Mouse (Mus musculus) kidney, embryonic 16.5 days (tissue): Measurements from ENCODE around the gene Serp2. TPM values are rescaled to one million over a fixed set of nuclear protein-coding genes. Genes with fewer than 3 reads are reported as not detected.
A peak's percentile ranks its signal among the peaks of the same experiment; 100 is the strongest.

Source experiments
- ATAC-seq: fragments of 200-750 bp; cut with Nextera tagmentation; 2 replicates; pipeline ENCODE4 v1.8.0; 2017; ENCODE audit warnings: moderate TSS enrichment; ENCODE audit not compliant: low FRiP score, low TSS enrichment
- H3K27ac ChIP-seq: fragments of 300-500 bp; sonication (generic); 2 replicates; pipeline ENCODE4 v1.5.1; 2014; ENCODE audit warnings: low read length
- H3K27me3 ChIP-seq: fragments of 300-500 bp; sonication (generic); 2 replicates; pipeline ENCODE4 v1.6.1; 2014; ENCODE audit warnings: low read length, control low read depth, mixed read lengths; ENCODE audit not compliant: insufficient read depth
- H3K36me3 ChIP-seq: fragments of 300-500 bp; sonication (generic); 2 replicates; pipeline ENCODE4 v1.6.1; 2014; ENCODE audit warnings: low read length, control low read depth, mixed read lengths; ENCODE audit not compliant: insufficient read depth
- H3K4me1 ChIP-seq: fragments of 300-500 bp; sonication (generic); 2 replicates; pipeline ENCODE4 v1.6.1; 2014; ENCODE audit warnings: low read length, control low read depth, mixed read lengths; ENCODE audit not compliant: insufficient read depth
- H3K4me2 ChIP-seq: fragments of 300-500 bp; sonication (generic); replicated peaks from 2 replicates; pipeline ENCODE4 v1.6.1; 2014; ENCODE audit warnings: low read depth, low read length
- H3K4me3 ChIP-seq: fragments of 300-500 bp; sonication (generic); 2 replicates; pipeline ENCODE4 v1.5.1; 2014; ENCODE audit warnings: mild to moderate bottlenecking, low read length
- H3K9ac ChIP-seq: fragments of 300-500 bp; sonication (generic); replicated peaks from 2 replicates; pipeline ENCODE4 v1.6.1; 2014; ENCODE audit warnings: low read length
- H3K9me3 ChIP-seq: fragments of 300-500 bp; sonication (generic); 2 replicates; pipeline ENCODE4 v1.6.1; 2016; ENCODE audit warnings: low read length, control low read depth
- WGBS: fragments of 180-500 bp; shearing (Covaris S2); extraction: QIAGEN DNeasy Blood & Tissue Kit; methylation state at CpG from one replicate; pipeline ENCODE4 v1.1.7; 2014; 5-methylcytosine and 5-hydroxymethylcytosine counted together
- polyA plus RNA-seq: library from polyadenylated mRNA; unstranded; fragments of >200 nt; fragmentation: Nextera tagmentation; extraction: Ambion mirVana; gene quantifications from 2 replicates; pipeline ENCODE4 v1.2.1, GENCODE M21; 2015

Gene Serp2
- 10.0 and 12.2 TPM in 2 replicates for polyA plus RNA-seq

DNA sequence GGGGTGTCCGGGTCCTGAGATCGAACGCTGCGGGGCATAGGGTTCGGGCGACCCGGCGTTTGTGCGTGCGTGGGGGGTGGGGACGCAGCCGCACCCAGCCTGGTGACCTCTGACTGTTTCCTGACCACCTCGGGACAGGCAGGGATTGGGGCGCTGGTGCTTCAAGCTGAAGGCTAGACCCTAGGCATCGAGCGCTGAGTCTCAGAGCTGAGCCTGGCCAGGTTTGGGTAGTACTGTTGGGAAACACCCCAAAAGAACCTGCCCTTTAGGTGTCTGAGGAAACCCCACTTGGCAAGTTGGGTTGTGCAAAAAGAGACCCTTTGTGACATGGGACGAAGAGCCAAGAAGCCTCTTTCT, at the start of gene Serp2:
Gene Serp2, minus strand, starts transcription at position 38 of the 357 bp plus-strand sequence.
- no peaks in the 10 kb centered on the region for H3K27me3 ChIP-seq
- H3K4me3 ChIP-seq: peak within 1 kb of the TSS; percentile 64
- H3K9ac ChIP-seq: peak within 1 kb of the TSS; percentile 81
- H3K4me1 ChIP-seq: peaks cover 30% of the 10 kb centered on the region; the same call in 1 of the 2 replicates
- 8% methylated on average over 17 of the region's 17 CpGs for WGBS
- H3K9me3 ChIP-seq: no peaks in the 10 kb centered on the region
- H3K27ac ChIP-seq: peak within 1 kb of the TSS; percentile 70
- H3K4me2 ChIP-seq: peak within 1 kb of the TSS; percentile 96
- peak; percentile 46 for ATAC-seq
- H3K36me3 ChIP-seq: no peaks in the 10 kb centered on the region

DNA sequence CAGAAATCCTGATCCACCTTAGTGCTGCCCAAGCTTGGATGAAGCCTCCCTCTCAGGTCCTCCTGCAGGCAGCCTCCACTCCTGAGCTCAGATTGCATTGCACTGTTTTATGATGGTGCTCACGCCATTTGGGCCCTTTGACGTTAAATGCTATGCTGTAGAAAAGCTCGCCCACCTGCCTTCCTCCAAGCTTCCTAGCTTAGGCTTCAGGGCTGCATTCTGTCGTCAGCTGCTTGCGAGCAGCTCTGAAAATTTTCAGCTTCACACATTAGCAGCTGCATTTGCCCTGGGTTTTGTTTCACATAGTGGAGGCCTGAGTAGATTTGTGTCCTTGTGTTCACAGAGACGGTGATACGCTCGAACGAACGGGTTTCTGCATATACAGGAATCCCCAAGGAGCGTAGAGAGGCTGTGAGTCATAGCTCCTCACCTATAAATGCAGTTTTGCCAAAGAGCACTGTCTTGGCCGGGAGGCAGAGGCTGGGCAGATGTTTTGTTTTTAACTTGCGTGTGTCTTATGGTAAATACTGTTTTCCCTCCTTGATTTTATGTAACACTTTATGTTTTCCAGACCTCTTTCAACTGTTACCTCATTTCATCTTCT, 49.3 kb upstream of the Serp2 start:
- H3K36me3 ChIP-seq: no peaks in the 10 kb centered on the region
- 25% methylated on average over 13 of the region's 13 CpGs for WGBS
- no peak overlapping the region for H3K4me2 ChIP-seq
- peaks cover 33% of the 10 kb centered on the region for H3K4me1 ChIP-seq
- peak overlapping the region; percentile 56; the same call in 1 of the 2 replicates for H3K27ac ChIP-seq
- no peak overlapping the region for H3K4me3 ChIP-seq
- no peak for ATAC-seq
- no peaks in the 10 kb centered on the region for H3K27me3 ChIP-seq
- no peaks in the 10 kb centered on the region for H3K9me3 ChIP-seq
- no peak overlapping the region for H3K9ac ChIP-seq

- Histone ChIP-seq H3K27me3 (no peaks in the 10 kb centered on the region), H3K4me2 (no peak overlapping the region), H3K4me1 (peaks cover 29% of the 10 kb centered on the region), H3K27ac (no peak overlapping the region), H3K9me3 (no peaks in the 10 kb centered on the region), H3K36me3 (no peaks in the 10 kb centered on the region), H3K4me3 (no peak overlapping the region), H3K9ac (no peak overlapping the region)
- no peak for ATAC-seq
- 54% methylated on average over 6 of the region's 6 CpGs for WGBS
Observed at GRCm38 (mm10) chr14:76604012-76604411, 47.3 kb upstream of the Serp2 start.

- H3K27ac ChIP-seq: no peak overlapping the region
- no peak overlapping the region for H3K4me3 ChIP-seq
- no peak for ATAC-seq
- H3K9me3 ChIP-seq: no peaks in the 10 kb centered on the region
- H3K4me1 ChIP-seq: peaks cover 44% of the 10 kb centered on the region
- no peaks in the 10 kb centered on the region for H3K36me3 ChIP-seq
- whole genome bisulfite sequencing: 80% methylated on average over 4 of the region's 4 CpGs
- no peaks in the 10 kb centered on the region for H3K27me3 ChIP-seq
- H3K9ac ChIP-seq: no peak overlapping the region
- H3K4me2 ChIP-seq: no peak overlapping the region
Observed at GRCm38 (mm10) chr14:76601654-76602053, 45.0 kb upstream of the Serp2 start.

- no peaks in the 10 kb centered on the region for H3K9me3 ChIP-seq
- H3K4me1 ChIP-seq: peaks cover 35% of the 10 kb centered on the region
- no peak for ATAC-seq
- no peaks in the 10 kb centered on the region for H3K36me3 ChIP-seq
- H3K27ac ChIP-seq: no peak overlapping the region
- no peak overlapping the region for H3K4me3 ChIP-seq
- H3K27me3 ChIP-seq: no peaks in the 10 kb centered on the region
- no peak overlapping the region for H3K9ac ChIP-seq
- WGBS: 70% methylated on average over 3 of the region's 3 CpGs
- no peak overlapping the region for H3K4me2 ChIP-seq
Observed at GRCm38 (mm10) chr14:76600391-76600790, 43.7 kb upstream of the Serp2 start.

DNA sequence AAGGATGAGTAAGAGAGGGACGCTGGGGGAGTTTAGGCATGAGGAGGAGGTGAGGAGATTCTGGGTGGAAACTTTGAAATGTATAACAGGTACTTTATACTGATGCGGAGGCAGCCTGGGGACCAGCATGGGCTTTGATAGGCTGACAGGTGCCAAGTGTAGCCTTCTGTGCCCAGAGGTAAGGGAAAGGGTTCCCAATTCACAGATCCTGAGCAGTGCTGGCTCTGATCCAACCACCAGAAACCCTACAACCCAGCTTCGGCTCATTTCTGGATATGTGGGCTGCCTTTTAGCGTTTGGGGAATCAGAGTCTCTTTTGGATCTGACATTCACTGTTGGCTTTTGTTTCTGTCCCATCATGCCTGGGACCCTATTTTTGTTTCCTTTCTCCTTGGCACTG, 43.0 kb upstream of the Serp2 start:
- no peak overlapping the region for H3K4me3 ChIP-seq
- H3K4me1 ChIP-seq: peaks cover 28% of the 10 kb centered on the region
- WGBS: 58% methylated on average over 4 of the region's 4 CpGs
- H3K27me3 ChIP-seq: no peaks in the 10 kb centered on the region
- H3K4me2 ChIP-seq: no peak overlapping the region
- no peaks in the 10 kb centered on the region for H3K9me3 ChIP-seq
- ATAC-seq: no peak
- no peak overlapping the region for H3K27ac ChIP-seq
- no peak overlapping the region for H3K9ac ChIP-seq
- H3K36me3 ChIP-seq: no peaks in the 10 kb centered on the region

GRCm38 (mm10) chr14:76598518-76599216, 42.0 kb upstream of the Serp2 start:
- H3K4me3 ChIP-seq: peak overlapping the region; percentile 35
- H3K36me3 ChIP-seq: no peaks in the 10 kb centered on the region
- H3K27ac ChIP-seq: peak overlapping the region; percentile 93
- H3K4me1 ChIP-seq: peaks cover 20% of the 10 kb centered on the region
- peak; percentile 85 for ATAC-seq
- 4% methylated on average over 12 of the region's 12 CpGs for WGBS
- H3K4me2 ChIP-seq: peak overlapping the region; percentile 57
- H3K9me3 ChIP-seq: no peaks in the 10 kb centered on the region
- H3K9ac ChIP-seq: peak overlapping the region; percentile 66
- no peaks in the 10 kb centered on the region for H3K27me3 ChIP-seq

GRCm38 (mm10) chr14:76597751-76598150, 41.1 kb upstream of the Serp2 start:
- no peak overlapping the region for H3K27ac ChIP-seq
- H3K4me3 ChIP-seq: no peak overlapping the region
- peaks cover 20% of the 10 kb centered on the region for H3K4me1 ChIP-seq
- H3K4me2 ChIP-seq: no peak overlapping the region
- H3K27me3 ChIP-seq: no peaks in the 10 kb centered on the region
- H3K9ac ChIP-seq: 0 out of 2 replicates have a peak overlapping the region, but pooled peaks have one; percentile 7
- no peaks in the 10 kb centered on the region for H3K9me3 ChIP-seq
- peak; percentile 13; the same call in 1 of the 2 replicates for ATAC-seq
- H3K36me3 ChIP-seq: no peaks in the 10 kb centered on the region

- no peak for ATAC-seq
- H3K4me1 ChIP-seq: peaks cover 20% of the 10 kb centered on the region
- no peak overlapping the region for H3K9ac ChIP-seq
- H3K4me3 ChIP-seq: no peak overlapping the region
- H3K27me3 ChIP-seq: no peaks in the 10 kb centered on the region
- H3K4me2 ChIP-seq: no peak overlapping the region
- H3K9me3 ChIP-seq: no peaks in the 10 kb centered on the region
- H3K36me3 ChIP-seq: no peaks in the 10 kb centered on the region
- H3K27ac ChIP-seq: 0 out of 2 replicates have a peak overlapping the region, but pooled peaks have one; percentile 31
- WGBS: 77% methylated on average over 9 of the region's 9 CpGs
Observed at GRCm38 (mm10) chr14:76595048-76595859, 38.6 kb upstream of the Serp2 start.
